Mouse (Mus musculus) stomach, postnatal 0 days (tissue): ENCODE measurements around the gene Zp2.

Experiments used
- CTCF ChIP-seq: IDR thresholded peaks from 2 replicates; pipeline ENCODE4 v1.5.1; 2016; ENCODE audit warnings: antibody characterized with exemption, low read depth, mild to moderate bottlenecking, moderate library complexity
- EP300 ChIP-seq: optimal IDR thresholded peaks from 2 replicates; pipeline ENCODE3; 2016; ENCODE audit warnings: antibody characterized with exemption

GRCm38 (mm10) chr7:120188946-120189345, 43.9 kb upstream of the Zp2 start:
- TF ChIP-seq EP300 (no peak), CTCF (no peak)
